Mouse (Mus musculus) heart, embryonic 11.5 days (tissue): Measurements from ENCODE around the gene Ppm1j. TPM values are rescaled to one million over a fixed set of nuclear protein-coding genes. Genes with fewer than 3 reads are reported as not detected.
"Not testable (repeated sequence)": the region's sequence is repeated elsewhere in the genome, so short reads cannot be mapped to it uniquely, and the experiment has no call there.

ENCODE experiments used
- ATAC-seq: fragments of 200-750 bp; cut with Nextera tagmentation; replicated peaks from 2 replicates; pipeline ENCODE4 v1.8.0; 2017; ENCODE audit warnings: moderate library complexity; ENCODE audit not compliant: insufficient number of reproducible peaks, low FRiP score, low TSS enrichment
- H3K27ac ChIP-seq: fragments of 300-500 bp; sonication (generic); 2 replicates; pipeline ENCODE4 v1.5.1; 2014; ENCODE audit warnings: mild to moderate bottlenecking, low read depth, low read length
- H3K27me3 ChIP-seq: fragments of 300-500 bp; sonication (generic); 2 replicates; pipeline ENCODE4 v1.6.1; 2014; ENCODE audit warnings: mild to moderate bottlenecking, low read length, mixed read lengths; ENCODE audit not compliant: control insufficient read depth, insufficient read depth
- H3K36me3 ChIP-seq: fragments of 300-500 bp; sonication (generic); 2 replicates; pipeline ENCODE4 v1.6.1; 2014; ENCODE audit warnings: mild to moderate bottlenecking, low read length, moderate library complexity, mixed read lengths; ENCODE audit not compliant: control insufficient read depth, insufficient read depth
- H3K4me1 ChIP-seq: fragments of 300-500 bp; sonication (generic); 2 replicates; pipeline ENCODE4 v1.6.1; 2014; ENCODE audit warnings: low read length; ENCODE audit not compliant: control insufficient read depth, insufficient read depth
- H3K4me2 ChIP-seq: fragments of 300-500 bp; sonication (generic); 2 replicates; pipeline ENCODE4 v1.6.1; 2014; ENCODE audit warnings: mild to moderate bottlenecking, moderate library complexity
- H3K4me3 ChIP-seq: fragments of 300-500 bp; sonication (generic); 2 replicates; pipeline ENCODE4 v1.5.1; 2014; ENCODE audit warnings: low read depth, low read length
- H3K9ac ChIP-seq: fragments of 300-500 bp; sonication (generic); 2 replicates; pipeline ENCODE4 v1.6.1; 2014; ENCODE audit warnings: mild to moderate bottlenecking, low read depth, low read length, moderate library complexity
- H3K9me3 ChIP-seq: fragments of 300-500 bp; sonication (generic); replicated peaks from 2 replicates; pipeline ENCODE4 v1.6.1; 2016; ENCODE audit warnings: low read length; ENCODE audit not compliant: control insufficient read depth
- WGBS: fragments of 180-500 bp; shearing (Covaris S2); extraction: QIAGEN DNeasy Blood & Tissue Kit; methylation state at CpG from one replicate; pipeline ENCODE4 v1.1.7; 2014; ENCODE audit not compliant: insufficient replicate concordance; 5-methylcytosine and 5-hydroxymethylcytosine counted together
- polyA plus RNA-seq: library from polyadenylated mRNA; unstranded; fragments of >200 nt; fragmentation: Nextera tagmentation; extraction: Ambion mirVana; gene quantifications from 2 replicates; pipeline ENCODE4 v1.2.1, GENCODE M21; 2014

Ppm1j gene
- polyA plus RNA-seq, 1 experiment from 2014 or later: 23.5 TPM

DNA sequence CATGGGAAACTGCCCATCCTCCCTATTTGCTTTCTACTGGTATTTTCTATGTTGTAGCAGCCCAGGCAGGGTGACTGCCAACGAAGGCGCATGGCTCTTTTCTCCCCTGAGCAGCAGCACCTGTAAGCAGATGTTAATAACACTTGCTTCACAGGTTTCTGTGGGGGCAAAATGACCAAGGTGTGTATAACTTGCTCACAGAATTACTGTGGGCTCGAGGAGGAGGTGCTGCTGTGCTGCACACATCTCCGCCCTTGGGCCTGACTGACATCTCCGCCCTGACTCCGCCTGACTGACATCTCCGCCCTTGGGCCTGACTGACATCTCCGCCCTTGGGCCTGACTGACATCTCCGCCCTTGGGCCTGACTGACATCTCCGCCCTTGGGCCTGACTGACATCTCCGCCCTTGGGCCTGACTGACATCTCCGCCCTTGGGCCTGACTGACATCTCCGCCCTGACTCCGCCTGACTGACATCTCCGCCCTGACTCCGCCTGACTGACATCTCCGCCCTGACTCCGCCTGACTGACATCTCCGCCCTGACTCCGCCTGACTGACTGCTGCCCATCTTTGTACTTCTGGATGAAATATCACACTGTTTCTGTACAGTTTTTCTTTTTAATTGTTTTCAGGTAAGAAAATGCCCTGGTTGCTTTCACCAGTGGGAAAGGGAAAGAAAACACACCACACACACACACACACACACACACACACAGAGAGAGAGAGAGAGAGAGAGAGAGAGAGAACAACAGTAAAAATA is 18.6 kb upstream of the Ppm1j start:
- ATAC-seq, H3K27ac ChIP-seq, H3K27me3 ChIP-seq, H3K4me3 ChIP-seq, H3K9me3 ChIP-seq, H3K36me3 ChIP-seq, H3K4me1 ChIP-seq, H3K9ac ChIP-seq: not testable (repeated sequence)
- peak overlapping the region; percentile 22 for H3K4me2 ChIP-seq
- 16% methylated on average over 20 of the region's 20 CpGs for WGBS

DNA sequence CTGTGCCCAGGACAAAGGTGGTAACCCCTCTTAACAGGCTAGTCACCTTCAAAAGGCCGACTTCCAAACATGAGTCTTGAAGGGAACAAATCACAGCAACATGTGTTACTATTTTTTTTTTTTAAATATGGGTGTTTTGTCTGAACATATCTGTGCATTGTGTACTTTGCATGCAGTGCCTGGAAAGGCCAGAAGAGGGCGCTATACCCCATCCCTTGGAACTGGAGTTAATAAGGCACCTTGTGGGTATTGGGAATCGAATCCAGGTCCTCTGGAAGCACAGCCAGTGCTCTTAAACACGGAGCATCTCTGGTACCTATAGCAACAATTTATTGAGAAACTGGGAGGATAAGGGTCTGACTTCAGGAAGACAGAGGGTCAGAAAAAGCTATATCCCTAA is 15.8 kb upstream of the Ppm1j start:
- Histone ChIP-seq H3K27me3 (no peaks in the 10 kb centered on the region; the same call in 1 of the 2 replicates), H3K4me2 (no peak overlapping the region), H3K27ac (no peak overlapping the region), H3K4me1 (peaks cover 4% of the 10 kb centered on the region; the same call in 1 of the 2 replicates), H3K9ac (no peak overlapping the region), H3K4me3 (no peak overlapping the region), H3K9me3 (no peaks in the 10 kb centered on the region), H3K36me3 (no peaks in the 10 kb centered on the region)
- WGBS: 25% methylated on average over 4 of the region's 4 CpGs
- ATAC-seq: no peak

DNA sequence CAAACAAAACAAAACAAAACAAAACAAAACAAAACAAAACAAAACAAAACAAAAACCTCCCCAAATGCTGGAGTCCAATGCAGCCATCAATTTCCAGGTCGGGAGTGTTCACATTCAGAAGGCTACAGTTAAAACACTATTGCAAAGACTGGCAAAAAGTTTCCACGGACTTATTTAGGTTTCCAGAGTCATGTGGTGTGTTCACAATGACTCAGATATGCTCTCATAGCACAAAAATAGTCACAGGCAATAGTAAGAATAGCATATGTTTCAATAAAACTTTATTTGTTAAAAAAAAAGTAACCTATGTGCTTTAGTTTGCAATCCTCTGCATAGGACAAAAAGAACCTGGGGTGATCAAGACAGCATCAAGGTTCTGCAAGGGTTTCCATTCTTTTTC is 13.7 kb upstream of the Ppm1j start:
- no peaks in the 10 kb centered on the region for H3K36me3 ChIP-seq
- no peaks in the 10 kb centered on the region for H3K27me3 ChIP-seq
- ATAC-seq: no peak
- H3K27ac ChIP-seq: no peak overlapping the region
- H3K9ac ChIP-seq: no peak overlapping the region
- no peaks in the 10 kb centered on the region for H3K9me3 ChIP-seq
- H3K4me1 ChIP-seq: no peaks in the 10 kb centered on the region
- H3K4me2 ChIP-seq: no peak overlapping the region
- H3K4me3 ChIP-seq: no peak overlapping the region
- 65% methylated on average over 2 of the region's 2 CpGs for WGBS

DNA sequence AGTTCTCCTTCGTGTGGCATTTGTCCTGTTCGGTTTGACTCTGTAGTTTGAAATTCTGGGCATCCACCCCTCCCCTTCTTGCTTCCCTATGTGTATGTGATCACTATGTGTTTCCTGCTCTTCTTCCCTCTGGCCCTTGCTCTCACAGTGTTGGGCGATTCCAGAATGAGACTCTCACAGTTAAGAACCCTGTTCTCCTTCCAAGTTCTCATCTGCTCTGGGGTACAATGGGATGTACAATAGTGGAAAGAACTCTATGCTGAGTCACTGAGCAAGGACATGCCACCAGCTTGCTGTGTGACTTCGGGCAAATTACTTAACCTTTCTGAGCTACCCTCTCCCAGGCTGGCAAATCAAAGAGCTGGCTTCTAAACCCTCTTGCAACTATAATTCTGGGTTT is 13.1 kb upstream of the Ppm1j start:
- no peak overlapping the region for H3K27ac ChIP-seq
- H3K4me1 ChIP-seq: peaks cover 3% of the 10 kb centered on the region
- no peak overlapping the region for H3K9ac ChIP-seq
- H3K9me3 ChIP-seq: no peaks in the 10 kb centered on the region
- no peak overlapping the region for H3K4me2 ChIP-seq
- no peak overlapping the region for H3K4me3 ChIP-seq
- WGBS: 70% methylated on average over 4 of the region's 4 CpGs
- ATAC-seq: no peak
- H3K36me3 ChIP-seq: no peaks in the 10 kb centered on the region
- H3K27me3 ChIP-seq: no peaks in the 10 kb centered on the region

DNA sequence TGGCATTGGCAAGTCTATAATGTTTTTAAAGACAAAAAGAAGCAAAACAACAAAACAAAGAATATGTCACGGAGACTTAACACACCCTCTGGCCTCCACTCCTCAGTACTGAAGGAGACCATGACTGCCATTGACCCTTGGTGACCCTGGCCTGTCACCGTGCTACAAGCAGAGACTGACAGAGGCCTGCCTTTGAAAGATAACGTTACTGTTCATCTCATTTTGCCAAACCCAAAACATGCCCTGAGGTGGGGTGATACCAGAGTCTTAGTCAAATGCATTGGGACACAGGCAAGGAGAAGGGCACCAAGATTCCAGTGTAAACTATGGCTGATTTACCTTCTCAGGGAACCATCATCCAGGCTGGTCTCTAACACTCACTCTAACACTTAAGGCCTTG is 11.7 kb upstream of the Ppm1j start:
- Histone ChIP-seq H3K4me1 (peaks cover 6% of the 10 kb centered on the region), H3K27ac (no peak overlapping the region), H3K4me2 (no peak overlapping the region), H3K4me3 (no peak overlapping the region), H3K9me3 (no peaks in the 10 kb centered on the region), H3K9ac (no peak overlapping the region), H3K27me3 (0 out of 2 replicates have a peak, but pooled peaks cover 3% of the 10 kb centered on the region), H3K36me3 (no peaks in the 10 kb centered on the region)
- no peak for ATAC-seq
- 38% methylated on average over 3 of the region's 3 CpGs for WGBS

DNA sequence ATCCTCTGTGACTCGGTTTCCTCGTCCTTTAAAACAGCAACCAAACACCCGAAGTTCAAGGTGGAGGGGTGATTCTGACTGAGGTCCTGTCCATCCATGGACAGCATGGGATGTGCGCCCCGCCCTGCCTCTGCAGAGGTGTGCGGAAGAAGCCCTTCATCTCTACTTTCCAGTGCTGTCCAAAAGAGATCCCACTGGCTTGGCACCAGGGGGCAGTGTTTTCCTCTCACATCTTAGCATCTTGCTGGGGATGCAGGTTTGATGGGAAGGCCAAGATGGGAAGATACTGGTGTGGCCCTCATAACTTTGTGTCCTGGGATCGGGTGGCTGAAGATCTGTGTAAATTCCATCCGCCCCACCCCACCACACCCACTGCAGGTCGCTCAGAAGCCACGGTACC is 10.8 kb upstream of the Ppm1j start:
- H3K4me3 ChIP-seq: no peak overlapping the region
- H3K36me3 ChIP-seq: no peaks in the 10 kb centered on the region
- 62% methylated on average over 10 of the region's 10 CpGs for WGBS
- peaks cover 6% of the 10 kb centered on the region for H3K4me1 ChIP-seq
- no peak overlapping the region for H3K9ac ChIP-seq
- ATAC-seq: no peak
- no peak overlapping the region for H3K4me2 ChIP-seq
- H3K27me3 ChIP-seq: 0 out of 2 replicates have a peak, but pooled peaks cover 3% of the 10 kb centered on the region
- H3K9me3 ChIP-seq: no peaks in the 10 kb centered on the region
- H3K27ac ChIP-seq: no peak overlapping the region

DNA sequence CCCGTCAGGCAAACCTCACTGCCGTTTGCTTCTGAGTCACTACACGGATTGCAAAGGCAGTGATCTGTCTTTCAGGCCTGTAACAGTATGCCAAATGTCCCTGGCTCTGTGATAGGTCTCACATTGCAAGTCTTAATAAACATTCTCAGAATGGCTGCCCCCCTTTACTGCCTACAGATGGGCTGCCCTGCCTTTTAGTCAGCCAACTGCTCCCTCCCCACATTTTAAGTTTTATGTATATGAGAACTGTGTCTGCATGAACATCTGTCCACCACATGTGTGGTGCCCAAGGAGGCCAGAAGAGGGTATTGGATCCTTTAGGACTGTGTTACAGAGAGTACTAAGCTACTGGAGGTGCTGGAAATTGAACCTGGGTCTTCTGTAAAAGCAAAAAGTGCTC is 9.9 kb upstream of the Ppm1j start:
- ATAC-seq: no peak
- WGBS: 68% methylated on average over 3 of the region's 3 CpGs
- Histone ChIP-seq H3K27me3 (peaks cover 6% of the 10 kb centered on the region), H3K9ac (no peak overlapping the region), H3K4me3 (no peak overlapping the region), H3K36me3 (no peaks in the 10 kb centered on the region), H3K4me1 (peaks cover 6% of the 10 kb centered on the region), H3K9me3 (no peaks in the 10 kb centered on the region), H3K27ac (no peak overlapping the region), H3K4me2 (no peak overlapping the region)

DNA sequence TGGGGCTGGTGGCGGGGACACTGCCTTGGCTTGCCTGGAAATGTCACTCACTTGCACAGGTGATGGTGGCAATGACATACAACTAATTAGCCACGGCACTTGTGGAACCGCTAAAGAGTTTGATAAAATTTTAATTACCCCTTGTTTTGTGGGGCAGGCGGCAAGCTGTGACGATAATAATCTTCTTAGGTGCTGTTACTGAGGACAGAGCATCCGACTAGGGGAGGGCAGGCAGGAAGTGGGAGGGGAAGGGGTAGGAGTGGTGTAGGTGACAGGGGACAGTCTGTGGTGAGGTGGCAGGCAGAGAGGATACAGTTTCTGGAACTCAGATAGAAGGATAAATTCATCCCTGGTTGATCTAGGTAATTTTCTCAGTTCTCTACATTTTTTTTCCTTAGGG is 9.4 kb upstream of the Ppm1j start:
- ATAC-seq: no peak
- Histone ChIP-seq H3K4me2 (no peak overlapping the region), H3K27ac (no peak overlapping the region), H3K4me3 (no peak overlapping the region), H3K9me3 (no peaks in the 10 kb centered on the region), H3K4me1 (peaks cover 6% of the 10 kb centered on the region), H3K36me3 (no peaks in the 10 kb centered on the region), H3K9ac (no peak overlapping the region), H3K27me3 (peaks cover 12% of the 10 kb centered on the region)
- 45% methylated on average over 6 of the region's 6 CpGs for WGBS

DNA sequence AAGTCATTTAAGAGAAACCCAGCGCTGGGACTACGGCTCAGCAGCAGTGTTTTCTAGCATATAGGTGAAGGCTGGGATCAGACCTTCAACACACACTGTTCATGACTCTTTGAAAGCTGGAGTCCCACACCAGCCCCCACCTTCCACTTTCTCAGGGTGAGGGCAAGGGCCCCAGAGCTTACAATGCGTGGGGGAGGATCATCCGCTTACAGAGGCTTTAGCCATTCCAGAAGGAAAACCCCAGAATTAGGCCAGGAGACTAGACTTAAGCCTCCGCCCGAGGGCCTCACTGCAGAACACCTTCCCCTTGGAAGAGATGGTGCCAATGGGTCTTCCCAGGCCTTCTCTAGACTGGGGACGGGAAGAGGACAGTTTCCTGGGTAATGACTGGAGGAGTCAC is 7.6 kb upstream of the Ppm1j start:
- Histone ChIP-seq H3K4me1 (peaks cover 6% of the 10 kb centered on the region), H3K36me3 (no peaks in the 10 kb centered on the region), H3K27ac (no peak overlapping the region), H3K4me2 (no peak overlapping the region), H3K4me3 (no peak overlapping the region), H3K9ac (no peak overlapping the region), H3K9me3 (no peaks in the 10 kb centered on the region), H3K27me3 (peaks cover 25% of the 10 kb centered on the region)
- no peak for ATAC-seq
- WGBS: 78% methylated on average over 7 of the region's 7 CpGs
